Mouse (Mus musculus) left cerebral cortex, adult 6 months (tissue): Measurements from ENCODE around the gene Arid1a. TPM values are rescaled to one million over a fixed set of nuclear protein-coding genes. Genes with fewer than 3 reads are reported as not detected.

ENCODE experiments used
- long read RNA-seq, 2 experiments: library from polyadenylated mRNA; unstranded; transcript quantifications; one replicate each; pipeline ENCODE4 v2.0.0; 2019 to 2020
- polyA plus RNA-seq: library from polyadenylated mRNA; unstranded; fragments of <200 nt; fragmentation: Nextera tagmentation; gene quantifications from 2 replicates; pipeline ENCODE4 v1.2.3, GENCODE M21; 2021

The Arid1a gene
- polyA plus RNA-seq = 9.4 and 10.7 TPM in 2 replicates
- long read RNA-seq, experiment 1, partial matches to known transcripts = 6 of 23 reads
- long read RNA-seq, experiment 1, other reads (novel, unspliced or antisense) = 17 of 23 reads
- long read RNA-seq, experiment 2, partial matches to known transcripts = 6 of 41 reads
- long read RNA-seq, experiment 2, other reads (novel, unspliced or antisense) = 35 of 41 reads

GRCm38 (mm10) chr4:133756514-133757268, at the start of gene Arid1a:
TSS of gene Arid1a (minus strand) at chr4:133756769.

GRCm38 (mm10) chr4:133671881-133672844, 84.4 kb downstream of the Arid1a start, which contains the start of gene Pigv:
TSS of gene Pigv (minus strand) at chr4:133672647.

GRCm38 (mm10) chr4:133649989-133650699, 106.4 kb downstream of the Arid1a start, which contains the start of gene Zdhhc18:
TSS of gene Zdhhc18 (minus strand) at chr4:133650154.

Other genes with a start within 250 kb of the Arid1a start
- 0.19 and 0.23 TPM in 2 replicates for gene Kdf1, start 237.8 kb downstream of the Arid1a start, polyA plus RNA-seq
- gene Nudc, start 210.8 kb downstream of the Arid1a start, polyA plus RNA-seq = 226 and 295 TPM in 2 replicates
- gene Nr0b2, start 203.4 kb downstream of the Arid1a start, polyA plus RNA-seq = not detected in 2 replicates
- gene Gpatch3, start 182.0 kb downstream of the Arid1a start, polyA plus RNA-seq = 3.4 and 3.7 TPM in 2 replicates
- 13.8 and 15.4 TPM in 2 replicates for gene Gpn2, start 172.4 kb downstream of the Arid1a start, polyA plus RNA-seq
- gene Sfn, start 154.6 kb downstream of the Arid1a start, polyA plus RNA-seq = 0.25 and 0.60 TPM in 2 replicates
- gene Zdhhc18, start 106.6 kb downstream of the Arid1a start, polyA plus RNA-seq = 2.5 and 3.5 TPM in 2 replicates
- 5.5 and 5.6 TPM in 2 replicates for gene Pigv, start 84.1 kb downstream of the Arid1a start, polyA plus RNA-seq
- gene Rps6ka1, start 131.0 kb upstream of the Arid1a start, polyA plus RNA-seq = 4.7 and 9.6 TPM in 2 replicates
- gene Hmgn2, start 211.9 kb upstream of the Arid1a start, polyA plus RNA-seq = 230 and 238 TPM in 2 replicates
- 39.7 and 42.1 TPM in 2 replicates for gene Dhdds, start 244.1 kb upstream of the Arid1a start, polyA plus RNA-seq